Mouse (Mus musculus) mouse trophoblast stem cell (cell line): ENCODE measurements at regions not wholly inside any gene's neighbourhood (a gene's known extent, or its start where the extent isn't known, plus 50 kb on each side); places are given as distances from the start of the nearest gene placed in this dataset.

Experiments used
- in situ Hi-C, 2 experiments: fragments of 300-500 bp; cut with MseI, MboI; formaldehyde crosslinking; loops; 2 replicates in 1 of 2; 3 replicates in 1 of 2; pipeline ENCODE4 v1.15.1; 2025

DNA sequence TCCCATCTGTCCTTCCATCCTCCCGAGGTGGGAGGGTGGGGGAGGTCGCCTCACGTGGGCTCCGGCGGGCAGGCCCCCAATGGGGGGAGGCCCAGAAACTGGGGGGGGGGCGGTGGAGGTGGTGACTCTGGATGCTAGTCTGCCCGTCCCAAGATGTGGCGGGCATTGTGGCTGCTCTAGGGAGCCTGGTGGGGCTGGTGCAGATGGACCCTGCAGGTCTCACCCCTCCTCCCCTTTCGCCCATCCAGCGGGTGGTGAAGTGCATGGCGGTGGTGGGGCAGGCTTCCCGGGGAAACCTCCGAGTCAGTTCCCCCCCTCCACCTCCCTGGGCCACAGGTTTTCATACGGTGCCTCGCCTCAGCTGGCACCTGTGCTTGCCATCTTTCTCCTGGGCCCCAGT lies 88.6 kb downstream of the Inhba start:
- in situ Hi-C loops: no loop called here

DNA sequence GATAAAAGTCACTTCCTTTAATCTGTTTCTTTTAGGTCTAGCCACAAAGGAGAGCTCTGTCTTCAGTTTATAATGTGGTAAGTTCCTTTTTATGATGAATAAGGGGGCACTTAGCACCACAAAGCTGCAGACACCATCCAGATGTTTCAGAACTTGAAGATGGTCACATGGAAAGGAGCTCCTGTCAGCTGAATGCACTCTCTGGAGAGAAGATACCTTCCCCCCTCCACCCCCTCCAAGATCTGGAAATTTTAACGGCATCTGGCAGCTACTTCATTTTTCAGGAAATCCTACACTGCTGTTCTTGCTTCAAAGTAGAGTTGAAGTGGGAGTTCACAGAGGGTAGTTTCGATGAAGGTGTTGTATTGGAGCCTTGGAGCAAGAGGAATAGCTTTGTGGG lies 103.2 kb downstream of the Inhba start:
- in situ Hi-C loops: no loop called here

GRCm38 (mm10) chr13:16146686-16147085 lies 135.0 kb downstream of the Inhba start:
- in situ Hi-C loops: no loop called here

DNA sequence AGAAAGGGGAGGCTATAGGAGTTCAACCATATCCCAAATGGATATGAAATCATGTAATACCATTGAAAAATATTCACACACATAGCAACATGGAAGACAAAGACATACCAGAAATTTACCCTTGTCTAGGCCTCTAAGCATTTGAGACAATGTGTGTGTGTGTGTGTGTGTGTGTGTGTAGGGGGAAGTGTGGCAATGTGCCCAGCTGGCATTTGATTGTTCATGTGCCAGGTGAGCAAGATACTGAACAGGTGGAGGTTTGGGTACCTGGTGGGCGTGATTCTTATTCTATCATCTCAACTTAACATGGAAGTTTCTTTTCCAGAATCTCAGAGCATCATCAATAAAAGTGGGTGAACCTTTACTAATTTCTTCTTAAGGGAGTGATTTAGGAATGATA lies 143.3 kb downstream of the Inhba start:
- in situ Hi-C loops: no loop called here

DNA sequence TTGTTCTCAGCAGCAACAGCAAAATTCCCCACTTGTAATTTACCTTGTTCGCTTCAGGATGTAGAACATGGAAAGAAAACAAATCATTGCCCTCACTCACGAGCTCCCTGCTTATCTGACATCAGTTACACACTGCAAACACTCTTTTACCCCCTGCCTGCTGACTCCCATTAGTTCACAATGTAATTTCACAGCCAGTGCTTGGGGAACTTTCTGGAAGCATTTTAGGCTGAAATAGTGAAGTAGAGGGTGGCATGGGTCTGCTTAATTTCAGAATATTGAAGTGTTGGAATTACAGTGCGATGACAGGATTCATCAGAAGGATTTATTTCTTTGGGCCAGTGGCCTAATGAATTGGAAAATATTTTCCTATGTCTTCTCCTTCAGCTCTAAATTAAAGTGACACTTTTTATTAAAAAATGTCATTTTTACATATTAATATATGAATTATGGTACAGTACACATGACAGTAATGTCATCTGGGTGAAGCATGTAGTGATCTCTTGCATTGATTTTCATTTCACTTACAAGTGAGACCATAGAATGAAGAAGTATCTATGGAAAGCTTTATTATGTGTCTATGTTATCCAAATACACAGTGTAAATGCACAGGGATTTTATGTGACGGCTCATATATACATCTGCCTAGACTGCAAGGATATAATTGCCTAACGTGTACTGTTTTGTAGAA lies 153.7 kb downstream of the Inhba start:
- in situ Hi-C loops: no loop called here

- in situ Hi-C loops: no loop called here
Observed at GRCm38 (mm10) chr13:16196692-16197091, 185.0 kb downstream of the Inhba start.

GRCm38 (mm10) chr13:16200046-16200445 lies 188.4 kb downstream of the Inhba start:
- in situ Hi-C loops: no loop called here

DNA sequence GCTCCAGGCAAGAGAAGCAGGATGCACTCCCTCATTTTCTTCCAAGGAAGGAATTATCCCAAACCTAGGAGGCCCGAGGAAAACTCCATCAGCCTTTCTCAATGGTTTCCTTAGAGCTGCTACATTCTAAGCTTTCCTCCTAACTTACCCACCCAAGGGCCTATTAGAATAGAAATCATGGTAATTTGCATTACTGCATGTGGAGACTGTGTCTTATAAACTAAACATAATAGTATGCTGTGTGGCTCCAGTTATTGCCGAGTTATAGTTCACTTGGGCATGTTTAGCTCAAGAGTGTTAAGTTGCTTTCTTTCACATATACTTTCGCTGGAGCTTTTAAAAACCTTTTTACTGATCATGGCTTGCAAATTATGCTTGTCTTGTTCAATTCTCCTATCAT lies 191.5 kb downstream of the Inhba start:
- in situ Hi-C loops: no loop called here

- in situ Hi-C loops: no loop called here
Observed at GRCm38 (mm10) chr13:16204097-16204496, 192.4 kb downstream of the Inhba start.

- in situ Hi-C loops: no loop called here
Observed at GRCm38 (mm10) chr13:16211482-16211881, 199.8 kb downstream of the Inhba start.

DNA sequence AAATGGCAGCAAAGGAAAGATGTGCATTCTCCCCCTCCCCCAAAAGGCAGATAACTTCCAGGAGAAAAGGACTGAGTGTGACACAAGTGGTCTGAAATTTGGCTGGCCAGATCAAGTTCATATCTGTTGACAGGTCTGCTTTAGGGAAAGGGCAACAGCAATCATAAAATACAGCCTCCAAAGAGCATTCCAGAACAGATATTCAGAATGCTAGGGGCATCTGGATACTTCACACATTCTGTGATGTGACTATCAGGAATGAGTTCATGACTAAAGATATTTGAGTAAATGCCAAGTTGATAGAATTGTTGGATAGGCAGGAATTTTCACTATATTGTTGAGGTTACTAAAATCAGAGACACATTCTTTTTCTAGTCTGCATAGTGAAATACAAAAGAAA lies 208.2 kb downstream of the Inhba start:
- in situ Hi-C loops: no loop called here

GRCm38 (mm10) chr13:16222942-16223600 lies 211.4 kb downstream of the Inhba start:
- in situ Hi-C loops: no loop called here

- in situ Hi-C loops: no loop called here
Observed at GRCm38 (mm10) chr13:16261145-16261544, 249.5 kb downstream of the Inhba start.

- in situ Hi-C loops: no loop called here
Observed at GRCm38 (mm10) chr13:16279974-16280373, 268.3 kb downstream of the Inhba start.

- in situ Hi-C loops: no loop called here
Observed at GRCm38 (mm10) chr13:16280742-16281141, 269.1 kb downstream of the Inhba start.

GRCm38 (mm10) chr13:16281777-16282176 lies 270.1 kb downstream of the Inhba start:
- in situ Hi-C loops: no loop called here

GRCm38 (mm10) chr13:16282230-16282629 lies 270.6 kb downstream of the Inhba start:
- in situ Hi-C loops: no loop called here

DNA sequence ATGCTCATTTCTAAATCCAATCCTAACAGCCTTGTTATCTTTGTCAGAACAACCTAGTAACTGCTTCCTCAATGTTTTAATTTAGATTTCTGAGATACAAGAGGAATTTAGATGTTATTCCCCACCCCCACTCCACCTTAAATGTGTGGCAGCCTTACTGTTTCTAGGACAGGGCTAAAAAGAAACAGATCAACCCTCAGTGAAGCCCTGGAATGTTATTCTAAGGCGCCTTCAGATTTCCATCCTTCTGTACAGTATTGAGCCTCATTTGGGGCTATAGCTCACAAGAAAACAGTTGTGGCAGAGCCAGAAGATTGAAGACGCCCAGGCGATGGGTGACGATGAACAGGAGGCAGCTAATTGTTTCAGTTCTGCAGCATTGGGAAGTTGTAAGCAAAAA lies 271.7 kb downstream of the Inhba start:
- in situ Hi-C loops: no loop called here

GRCm38 (mm10) chr13:16289633-16290032 lies 278.0 kb downstream of the Inhba start:
- in situ Hi-C loops: no loop called here

GRCm38 (mm10) chr13:16290784-16291183 lies 279.1 kb downstream of the Inhba start:
- in situ Hi-C loops: no loop called here

- in situ Hi-C loops: no loop called here
Observed at GRCm38 (mm10) chr13:16291661-16292291, 280.1 kb downstream of the Inhba start.

DNA sequence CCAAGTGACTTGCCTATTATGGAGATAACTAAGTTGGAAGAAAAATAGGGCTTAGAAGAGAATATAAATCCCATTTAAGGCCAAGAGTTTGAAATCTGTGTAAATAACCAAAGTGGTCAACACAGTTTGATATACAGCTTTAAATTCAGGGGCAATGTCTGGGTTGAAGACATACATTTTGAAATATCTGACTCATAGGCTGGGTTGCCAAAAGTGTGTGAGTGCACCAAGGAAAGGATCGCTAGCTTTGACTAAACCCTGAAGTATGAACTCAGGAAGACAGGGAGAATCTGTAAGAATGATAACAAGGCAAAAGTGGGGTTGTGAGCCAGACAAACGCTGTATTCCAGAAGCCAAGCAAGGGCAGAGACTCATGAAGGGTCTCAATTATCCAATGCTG lies 288.1 kb downstream of the Inhba start:
- in situ Hi-C loops: no loop called here

DNA sequence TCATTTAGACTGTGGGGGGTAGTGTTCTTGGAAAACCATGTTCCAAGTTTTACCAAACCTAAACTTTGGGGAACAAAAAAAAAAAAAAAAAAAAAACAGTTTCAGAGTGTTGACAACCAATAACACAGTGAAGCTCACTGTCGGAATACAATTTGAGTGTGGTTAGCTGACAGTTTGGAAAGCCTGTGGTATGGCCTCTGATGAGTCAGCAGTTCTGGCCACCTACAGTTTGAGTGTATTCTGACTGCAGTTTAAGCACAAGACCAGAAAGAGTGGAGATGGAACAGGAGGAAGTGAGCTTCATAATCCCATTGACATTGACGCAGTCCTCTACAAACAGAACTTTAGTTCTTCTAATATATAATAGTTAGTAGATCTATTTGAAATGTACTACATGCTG lies 303.0 kb downstream of the Inhba start:
- in situ Hi-C loops: no loop called here
